Mouse (Mus musculus) left cerebral cortex, adult 18-20 months (tissue): ENCODE data around the gene Pakap. TPM values are rescaled to one million over a fixed set of nuclear protein-coding genes. Genes with fewer than 3 reads are reported as not detected.
"Not testable (repeated sequence)": the region's sequence is repeated elsewhere in the genome, so short reads cannot be mapped to it uniquely, and the experiment has no call there.

Experiments used
- DNase-seq, 2 experiments: peaks; one replicate each; pipeline ENCODE4 v3.0.0; 2021 to 2022; ENCODE audit warnings: low spot score in 2 of 2, mixed read lengths in 1 of 2
- total RNA-seq, 2 experiments: library from RNA; stranded (reverse); gene quantifications; 2 replicates each; pipeline ENCODE4 v1.2.3; 2021

Pakap gene
- total RNA-seq, 2 experiments from 2014 or later, result 17.2 to 19.1 TPM

GRCm38 (mm10) chr4:57861166-57861565 is 293.2 kb downstream of the Pakap start:
- no peak for DNase-seq

- DNase-seq, result no peak
These were observed 293.9 kb downstream of the Pakap start for GRCm38 (mm10) chr4:57861856-57862255.

GRCm38 (mm10) chr4:57862269-57862986 is 294.4 kb downstream of the Pakap start:
- no peak for DNase-seq

- DNase-seq, result no peak
These were observed 298.1 kb downstream of the Pakap start for GRCm38 (mm10) chr4:57866088-57866487.

DNA sequence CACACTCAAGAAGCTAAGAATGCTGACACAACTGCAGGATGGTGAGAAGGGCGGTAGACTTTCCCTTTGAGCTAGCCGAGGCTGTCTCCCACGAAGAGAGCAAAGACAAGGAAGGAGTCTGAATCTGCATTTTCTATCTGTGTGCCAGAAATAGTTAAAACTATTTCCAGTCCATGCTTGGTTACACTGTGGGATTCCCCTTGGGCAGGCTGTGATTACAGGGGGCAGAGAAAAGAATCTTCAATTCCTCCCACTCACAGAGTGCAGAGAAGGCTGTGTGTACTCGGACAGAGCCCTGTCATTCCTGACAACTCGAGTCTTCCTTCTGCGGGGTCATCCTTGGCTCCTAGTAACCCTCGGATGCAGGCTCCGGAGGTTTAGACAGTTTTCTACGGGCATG is 299.0 kb downstream of the Pakap start:
- DNase-seq, result no peak

DNA sequence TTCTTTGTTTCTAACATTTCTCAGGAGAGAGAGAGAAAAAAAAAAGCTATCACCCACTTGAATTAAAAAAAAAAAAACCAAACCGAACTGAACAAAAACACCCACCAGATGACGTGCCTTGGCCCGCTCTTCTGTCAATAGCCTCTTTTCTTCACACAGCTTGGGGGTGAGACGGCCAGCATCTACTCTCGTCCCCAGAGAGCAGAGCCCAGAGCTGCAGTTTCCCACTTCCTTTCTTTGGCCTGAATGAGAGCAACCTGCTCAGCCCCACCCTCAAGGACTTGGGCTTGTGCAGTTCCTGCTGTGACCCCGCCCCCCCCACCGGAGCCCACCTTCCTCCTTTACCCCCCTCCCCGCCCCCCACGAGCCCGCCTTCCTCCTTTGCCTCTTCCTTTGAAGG is 299.5 kb downstream of the Pakap start:
- DNase-seq, result no peak

- no peak for DNase-seq
These were observed 311.2 kb downstream of the Pakap start for GRCm38 (mm10) chr4:57879137-57879536.

GRCm38 (mm10) chr4:57879804-57880357 is 311.9 kb downstream of the Pakap start:
- peak; percentile 84 to 92 for DNase-seq

GRCm38 (mm10) chr4:57883520-57884421 is 315.8 kb downstream of the Pakap start:
- no peak for DNase-seq

DNA sequence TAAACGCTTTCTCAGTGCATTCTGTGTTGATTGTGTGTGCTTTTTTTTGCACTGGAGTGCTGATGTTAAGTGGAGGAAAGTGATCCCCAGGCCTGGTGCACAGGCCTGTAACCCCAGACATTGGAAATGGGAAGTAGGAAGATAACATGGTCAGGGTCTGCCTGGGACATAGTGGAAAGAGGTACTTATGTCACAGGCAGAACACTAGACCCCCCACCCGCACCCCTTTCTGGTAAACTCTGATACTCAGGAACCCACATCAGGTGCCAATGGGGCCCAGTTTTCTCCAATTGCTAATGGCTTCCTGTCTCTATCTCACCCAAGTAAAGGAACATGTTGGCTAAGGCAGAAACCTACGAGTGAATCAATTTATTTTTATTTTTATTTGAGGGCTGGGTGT is 316.5 kb downstream of the Pakap start:
- no peak for DNase-seq

- DNase-seq, result no peak
These were observed 317.2 kb downstream of the Pakap start for GRCm38 (mm10) chr4:57885186-57885585.

DNA sequence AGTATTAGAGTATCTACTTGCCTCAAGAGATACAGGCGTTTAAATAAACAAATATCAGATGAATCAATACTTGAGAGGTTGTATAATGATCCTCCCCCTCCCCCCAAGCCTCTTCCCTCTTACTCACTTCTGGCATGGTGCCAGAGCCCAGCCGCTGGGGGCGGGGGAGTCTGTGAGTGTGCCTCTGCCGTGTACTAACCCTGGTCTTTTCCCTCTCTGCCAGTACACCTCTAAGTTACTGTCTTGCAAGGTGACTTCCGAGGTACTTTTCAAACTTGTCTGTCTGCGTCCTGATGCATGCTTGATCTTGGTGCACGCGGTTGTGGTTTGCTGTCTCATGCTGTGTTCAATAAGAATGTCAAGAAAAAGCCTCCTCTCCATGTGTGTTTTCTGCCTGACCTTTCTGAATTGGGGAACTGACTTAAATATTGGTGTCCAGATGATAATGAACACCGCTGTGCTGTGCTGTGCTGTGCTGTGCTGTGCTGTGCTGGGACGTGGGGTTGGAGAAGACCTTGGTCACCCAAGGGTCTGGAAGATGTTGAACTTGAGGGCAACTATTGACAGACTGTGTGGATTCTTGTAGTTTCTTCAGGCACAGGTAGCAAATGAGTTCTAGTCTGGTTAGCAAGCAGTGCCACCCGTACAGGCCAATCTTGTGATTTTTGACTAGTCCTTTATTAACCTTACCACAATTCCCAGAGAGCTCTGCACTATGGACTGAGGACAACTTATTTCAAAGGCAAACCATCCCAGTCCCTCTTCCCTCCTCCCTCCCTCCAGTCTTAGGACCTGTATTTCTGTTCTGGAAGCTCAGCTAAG is 318.3 kb downstream of the Pakap start:
- no peak for DNase-seq

DNA sequence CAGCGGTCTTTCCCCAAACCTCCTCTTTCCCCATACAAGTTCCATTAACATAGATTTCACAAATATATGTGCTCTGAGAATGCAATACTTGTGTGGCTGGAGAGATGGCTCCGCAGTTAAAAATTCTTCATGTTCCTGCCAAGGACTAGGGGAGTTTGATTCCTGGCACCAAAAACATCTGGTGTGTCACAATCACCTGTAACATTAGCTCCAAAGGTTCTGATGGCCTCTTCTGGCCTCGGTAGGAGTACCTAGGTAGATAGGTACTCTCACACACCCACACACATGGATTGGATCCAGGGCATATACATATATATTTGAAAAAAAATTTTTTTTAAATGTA is 318.9 kb downstream of the Pakap start:
- DNase-seq, result no peak

GRCm38 (mm10) chr4:57888246-57888645 is 320.3 kb downstream of the Pakap start:
- no peak for DNase-seq

DNA sequence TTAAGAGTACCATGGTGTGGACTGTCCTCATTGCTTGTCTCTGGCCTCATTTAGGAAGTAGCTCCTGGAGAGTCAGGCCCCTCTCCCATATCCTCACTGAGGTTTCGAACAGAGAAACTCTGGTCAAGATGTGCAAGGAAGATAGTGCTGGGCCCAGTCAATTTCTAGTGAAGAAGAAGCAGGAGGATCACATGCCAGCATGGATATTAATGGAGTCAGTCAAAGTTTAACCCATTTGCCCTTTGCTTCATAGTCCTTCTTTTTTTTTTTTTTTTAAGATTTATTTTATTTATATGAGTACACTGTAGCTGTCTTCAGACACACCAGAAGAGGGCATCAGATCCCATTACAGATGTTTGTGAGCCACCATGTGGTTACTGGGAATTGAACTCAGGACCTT is 321.0 kb downstream of the Pakap start:
- DNase-seq, result not testable (repeated sequence)

DNA sequence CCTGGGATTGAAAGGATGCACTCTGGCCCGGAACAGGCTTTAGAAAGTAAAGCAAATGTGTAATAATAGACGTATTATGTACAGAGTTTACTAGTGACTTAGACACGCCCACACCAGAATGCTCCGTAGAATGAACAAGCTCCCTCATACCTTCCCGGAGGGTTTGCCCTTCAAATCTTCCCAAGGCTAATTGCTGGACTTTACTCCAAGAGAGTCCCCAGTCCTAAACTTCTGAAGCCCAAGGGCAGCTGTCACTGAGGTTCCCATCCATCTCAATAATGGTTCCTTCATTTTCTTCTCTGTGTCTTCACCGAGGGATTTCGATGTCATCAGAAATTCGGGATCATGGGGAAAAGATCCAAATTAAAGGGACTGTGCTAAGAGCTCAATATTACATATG is 321.8 kb downstream of the Pakap start:
- DNase-seq, result no peak

GRCm38 (mm10) chr4:57892001-57892586 is 324.1 kb downstream of the Pakap start:
- DNase-seq, result no peak

DNA sequence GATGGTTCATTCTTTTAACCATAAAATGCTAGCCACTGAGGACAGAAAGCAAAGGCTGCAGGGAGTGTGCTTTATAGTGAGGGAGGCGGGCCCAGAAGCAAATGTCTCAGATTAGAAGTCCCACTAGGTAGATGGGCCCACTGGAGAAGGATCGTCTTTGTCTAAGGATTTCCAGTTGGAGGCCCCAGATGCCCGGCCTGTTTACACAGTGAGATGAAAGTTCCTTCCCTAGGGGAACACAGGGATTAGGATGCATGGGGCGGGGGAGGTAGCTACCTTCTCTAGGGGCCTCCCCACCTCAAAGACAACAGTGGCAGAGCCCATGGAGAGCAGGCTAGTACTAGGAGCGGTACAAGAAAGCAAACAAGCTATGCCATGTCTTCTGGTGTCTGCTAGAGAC is 327.2 kb downstream of the Pakap start:
- no peak for DNase-seq

DNA sequence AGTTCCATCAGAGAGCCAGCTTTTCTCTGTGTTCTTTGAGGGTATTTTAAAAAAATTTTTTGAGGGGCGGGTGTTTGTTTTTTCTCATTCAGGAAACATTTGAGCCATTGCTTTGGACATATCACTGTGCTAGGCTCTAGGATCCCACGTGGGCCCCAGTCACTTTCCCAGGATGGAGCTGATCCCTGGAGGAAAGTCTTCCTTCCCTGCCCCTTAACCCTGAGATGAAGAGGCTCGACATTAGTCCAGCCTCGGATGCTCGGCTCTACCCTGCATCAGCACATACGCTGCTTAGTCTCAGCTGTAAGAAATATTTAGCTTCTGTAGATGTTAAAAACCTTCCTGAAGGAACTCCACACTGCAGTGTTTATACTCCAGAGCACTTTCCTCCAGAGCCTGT is 327.9 kb downstream of the Pakap start:
- no peak for DNase-seq

DNA sequence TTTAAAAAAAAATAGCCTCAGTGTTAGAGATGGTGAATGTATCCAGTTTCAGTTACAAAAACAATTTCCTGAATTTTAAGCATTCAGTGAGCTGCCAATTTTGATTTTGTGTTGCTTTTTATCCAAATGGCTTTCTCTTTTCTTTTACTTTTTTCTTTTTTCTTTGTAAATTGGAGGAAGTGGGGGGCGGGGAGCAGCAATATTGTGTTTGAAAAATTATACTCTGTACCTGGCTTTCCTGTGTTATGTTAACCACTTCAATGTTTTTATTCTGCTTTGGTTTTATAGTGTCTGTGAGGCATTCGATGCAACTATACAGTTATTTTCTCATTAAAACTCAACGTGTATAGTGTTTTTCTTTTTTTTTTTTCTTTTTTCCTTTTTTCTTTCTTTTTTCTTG is 328.7 kb downstream of the Pakap start:
- DNase-seq, result no peak

- peak in 1 of 2 experiments; percentile 49 for DNase-seq
These were observed 333.2 kb downstream of the Pakap start for GRCm38 (mm10) chr4:57901210-57901609.
